Mouse (Mus musculus): Measurements from ENCODE around the gene Gabarapl1. TPM values are rescaled to one million over a fixed set of nuclear protein-coding genes. Genes with fewer than 3 reads are reported as not detected.

Gene Gabarapl1
- total RNA-seq, 2 experiments from 2014 or later: 19.4 to 45.5 TPM

Other genes starting within 250 kb of the Gabarapl1 start
- gene 4922502D21Rik, start 201.4 kb upstream of the Gabarapl1 start, total RNA-seq (2015): 0.42 TPM in 1 of 2 replicates, not detected in the other
- gene 4922502D21Rik, start 201.4 kb upstream of the Gabarapl1 start, total RNA-seq (2017): 0.34 TPM in 1 of 2 replicates, not detected in the other
- 726 and 820 TPM in 2 replicates for gene Clec12a, start 190.5 kb upstream of the Gabarapl1 start, total RNA-seq (2015)
- 640 and 745 TPM in 2 replicates for gene Clec12a, start 190.5 kb upstream of the Gabarapl1 start, total RNA-seq (2017)
- gene Clec12b, start 147.3 kb upstream of the Gabarapl1 start, total RNA-seq (2015): not detected in 2 replicates
- not detected in 2 replicates for gene Clec12b, start 147.3 kb upstream of the Gabarapl1 start, total RNA-seq (2017)
- gene Clec1b, start 135.9 kb upstream of the Gabarapl1 start, total RNA-seq (2015): 0.17 and 0.22 TPM in 2 replicates
- 0.17 and 0.42 TPM in 2 replicates for gene Clec1b, start 135.9 kb upstream of the Gabarapl1 start, total RNA-seq (2017)
- 5.2 and 6.3 TPM in 2 replicates for gene Clec9a, start 124.3 kb upstream of the Gabarapl1 start, total RNA-seq (2015)
- gene Clec9a, start 124.3 kb upstream of the Gabarapl1 start, total RNA-seq (2017): 2.0 and 3.4 TPM in 2 replicates
- gene Clec1a, start 81.2 kb upstream of the Gabarapl1 start, total RNA-seq (2015): 0.12 TPM in 1 of 2 replicates, not detected in the other
- gene Clec1a, start 81.2 kb upstream of the Gabarapl1 start, total RNA-seq (2017): 0.12 and 0.78 TPM in 2 replicates
- 31.6 and 33.4 TPM in 2 replicates for gene Olr1, start 26.0 kb upstream of the Gabarapl1 start, total RNA-seq (2015)
- 17.3 and 51.7 TPM in 2 replicates for gene Olr1, start 26.0 kb upstream of the Gabarapl1 start, total RNA-seq (2017)
- gene Tmem52b, start 20.6 kb upstream of the Gabarapl1 start, total RNA-seq (2015): 0.10 TPM in 1 of 2 replicates, not detected in the other
- 0.12 and 1.1 TPM in 2 replicates for gene Tmem52b, start 20.6 kb upstream of the Gabarapl1 start, total RNA-seq (2017)
- gene Klre1, start 44.7 kb downstream of the Gabarapl1 start, total RNA-seq (2015): 0.49 TPM in 1 of 2 replicates, not detected in the other
- not detected in 2 replicates for gene Klre1, start 44.7 kb downstream of the Gabarapl1 start, total RNA-seq (2017)
- 0.78 TPM in 1 of 2 replicates, not detected in the other for gene Klrd1, start 58.6 kb downstream of the Gabarapl1 start, total RNA-seq (2015)
- 2.3 and 2.5 TPM in 2 replicates for gene Klrd1, start 58.6 kb downstream of the Gabarapl1 start, total RNA-seq (2017)
- gene Klrk1, start 90.7 kb downstream of the Gabarapl1 start, total RNA-seq (2015): 5.7 and 8.2 TPM in 2 replicates
- gene Klrk1, start 90.7 kb downstream of the Gabarapl1 start, total RNA-seq (2017): 11.8 and 12.2 TPM in 2 replicates
- not detected in 2 replicates for gene Klrc3, start 110.2 kb downstream of the Gabarapl1 start, total RNA-seq (2015)
- gene Klrc3, start 110.2 kb downstream of the Gabarapl1 start, total RNA-seq (2017): not detected in 2 replicates
- not detected in 2 replicates for gene Klrc2, start 127.5 kb downstream of the Gabarapl1 start, total RNA-seq (2015)
- not detected in 2 replicates for gene Klrc2, start 127.5 kb downstream of the Gabarapl1 start, total RNA-seq (2017)
- gene Klrc1, start 145.8 kb downstream of the Gabarapl1 start, total RNA-seq (2015): 0.17 and 0.44 TPM in 2 replicates
- 0.87 TPM in 1 of 2 replicates, not detected in the other for gene Klrc1, start 145.8 kb downstream of the Gabarapl1 start, total RNA-seq (2017)
- gene Klri1, start 184.0 kb downstream of the Gabarapl1 start, total RNA-seq (2015): not detected in 2 replicates
- gene Klri1, start 184.0 kb downstream of the Gabarapl1 start, total RNA-seq (2017): not detected in 2 replicates
- gene Klri2, start 207.3 kb downstream of the Gabarapl1 start, total RNA-seq (2015): 0.15 TPM in 1 of 2 replicates, not detected in the other
- gene Klri2, start 207.3 kb downstream of the Gabarapl1 start, total RNA-seq (2017): under 0.01 TPM in 1 of 2 replicates, not detected in the other

Data from megakaryocyte progenitor cell, adult 5-6 weeks (primary cell).